Mouse (Mus musculus) myocyte (in vitro differentiated cells): ENCODE measurements around the gene Mctp1.

ENCODE experiments used
- MAX ChIP-seq: IDR thresholded peaks from one replicate; pipeline ENCODE4 v1.6.1; 2011; ENCODE audit warnings: low read depth, mild to moderate bottlenecking, control low read depth
- POLR2A ChIP-seq: IDR thresholded peaks from one replicate; pipeline ENCODE4 v1.6.1; 2011; ENCODE audit warnings: low read depth, mild to moderate bottlenecking, control low read depth, moderate library complexity; ENCODE audit not compliant: insufficient read length
- REST ChIP-seq: IDR thresholded peaks from one replicate; pipeline ENCODE4 v1.6.1; 2011; ENCODE audit warnings: mild to moderate bottlenecking, control low read depth, moderate library complexity; ENCODE audit not compliant: insufficient read depth, insufficient read length

DNA sequence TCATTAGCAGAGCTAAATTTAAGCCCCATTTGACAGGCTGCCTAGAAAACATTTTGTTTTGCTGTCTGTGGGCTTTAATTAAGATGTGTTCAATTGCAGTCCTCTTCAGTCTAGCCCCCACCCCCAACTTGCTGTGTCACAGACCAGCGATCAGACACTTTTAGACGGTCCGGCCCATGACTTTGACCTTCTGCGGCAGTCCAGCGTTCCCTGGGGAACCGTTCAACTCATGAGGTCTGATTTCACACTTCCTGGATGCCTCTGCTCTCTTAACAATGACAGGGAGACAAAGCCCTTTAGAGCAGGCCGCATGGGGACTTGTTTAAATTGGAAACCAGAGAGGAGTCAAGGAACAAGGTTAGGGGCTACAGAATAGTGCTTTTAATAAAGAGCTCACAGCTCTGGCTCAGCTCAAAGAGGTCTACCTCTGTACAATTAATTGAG lies 426.2 kb downstream of the Mctp1 start:
- TF ChIP-seq MAX (no peak), POLR2A (no peak), REST (no peak)
